Mouse (Mus musculus) mouse trophoblast stem cell (cell line): ENCODE data around the gene Cntfr.

Experiments used
- in situ Hi-C, 2 experiments: fragments of 300-500 bp; cut with MseI, MboI; formaldehyde crosslinking; loops; 2 replicates in 1 of 2; 3 replicates in 1 of 2; pipeline ENCODE4 v1.15.1; 2025

Gene Cntfr

DNA sequence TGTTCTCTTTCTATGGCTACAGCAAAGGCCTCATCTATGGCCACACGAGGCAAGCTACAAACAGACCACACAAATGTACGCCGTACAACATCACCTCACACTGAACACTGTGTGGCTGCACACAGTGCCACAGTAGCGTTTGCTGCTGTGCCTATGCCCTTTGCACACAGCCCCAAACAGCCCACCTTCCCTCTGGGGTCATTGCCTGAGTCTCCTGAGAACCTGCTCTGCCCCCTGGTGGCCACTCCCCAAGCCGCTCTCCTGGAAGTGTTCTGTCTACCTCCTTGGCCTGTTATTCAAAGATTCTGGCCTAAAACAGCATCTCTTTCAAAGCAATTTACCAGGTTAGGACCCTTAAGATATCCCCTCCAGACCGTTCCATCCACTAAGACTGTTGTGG is 43.6 kb downstream of the Cntfr start:
- in situ Hi-C loops = no loop called here

DNA sequence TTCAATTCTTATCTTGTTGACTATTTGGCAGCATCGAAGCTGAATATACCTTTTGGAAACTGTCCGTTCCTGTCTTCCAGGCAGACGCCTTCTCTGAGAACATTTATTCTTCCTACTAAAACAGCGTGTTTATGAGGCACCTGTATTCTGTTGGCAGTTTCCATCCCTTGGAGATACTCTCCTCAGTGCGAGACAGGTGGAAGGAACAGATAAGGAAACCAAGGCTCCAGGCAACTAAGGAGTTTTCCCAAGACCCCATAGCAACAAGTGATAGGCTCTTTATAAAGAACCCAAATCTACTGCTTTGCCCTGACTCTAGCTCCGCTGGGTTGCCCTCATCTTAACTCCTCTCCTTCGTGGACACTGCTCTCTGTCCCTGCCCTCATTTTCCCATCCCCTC is 48.3 kb downstream of the Cntfr start:
- in situ Hi-C loops = no loop called here

DNA sequence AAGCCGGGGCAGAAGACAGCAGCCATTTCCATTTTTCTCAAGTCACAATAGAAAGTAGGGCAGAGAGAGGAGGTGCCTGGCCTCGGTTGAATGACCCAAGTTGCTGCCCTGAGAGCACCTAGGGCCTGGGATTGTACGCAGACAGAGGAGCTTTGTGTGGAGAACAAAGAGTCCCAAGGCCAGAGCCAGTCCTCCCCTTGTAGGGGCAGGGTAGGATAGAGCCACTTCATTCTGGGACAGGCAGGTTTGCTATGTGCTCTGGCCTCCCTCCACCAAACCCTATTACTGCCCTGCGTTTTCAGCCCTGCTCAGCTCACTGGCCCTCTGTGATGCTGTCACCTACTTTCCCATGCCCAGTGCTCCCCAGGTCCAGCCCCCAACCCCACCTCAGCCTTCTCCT is 48.7 kb downstream of the Cntfr start:
- in situ Hi-C loops = no loop called here

GRCm38 (mm10) chr4:41645488-41645887 is 51.4 kb downstream of the Cntfr start:
- in situ Hi-C loops = no loop called here

DNA sequence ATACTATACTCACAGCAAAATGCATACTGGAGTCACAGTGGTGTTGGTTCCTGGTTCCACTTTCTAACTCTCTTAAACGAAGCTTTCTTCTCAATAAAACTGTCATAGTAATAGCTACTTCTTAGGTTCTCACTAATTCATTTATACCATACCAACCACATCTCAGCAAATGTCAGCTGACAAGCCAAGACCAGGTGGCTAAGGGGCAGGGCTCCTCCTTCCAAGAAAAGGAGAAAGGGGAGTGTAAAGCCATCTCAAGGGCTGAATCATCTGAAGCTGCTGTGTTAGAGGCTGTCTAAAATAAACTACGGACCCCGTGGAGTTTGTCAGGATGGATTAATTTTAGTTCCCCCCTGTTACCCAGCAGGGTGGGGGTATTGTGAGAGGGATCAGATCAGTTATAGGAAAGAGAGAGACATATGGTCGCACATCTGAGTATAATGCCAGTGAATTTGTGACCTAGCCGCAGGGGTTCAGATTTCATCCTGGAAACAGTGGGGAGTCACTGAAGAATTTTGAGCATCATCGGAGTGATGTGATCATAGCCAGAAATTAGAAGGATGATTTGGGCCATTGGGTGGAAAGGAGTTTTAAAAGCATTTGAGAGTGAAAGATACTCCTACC is 55.6 kb downstream of the Cntfr start:
- in situ Hi-C loops = no loop called here

DNA sequence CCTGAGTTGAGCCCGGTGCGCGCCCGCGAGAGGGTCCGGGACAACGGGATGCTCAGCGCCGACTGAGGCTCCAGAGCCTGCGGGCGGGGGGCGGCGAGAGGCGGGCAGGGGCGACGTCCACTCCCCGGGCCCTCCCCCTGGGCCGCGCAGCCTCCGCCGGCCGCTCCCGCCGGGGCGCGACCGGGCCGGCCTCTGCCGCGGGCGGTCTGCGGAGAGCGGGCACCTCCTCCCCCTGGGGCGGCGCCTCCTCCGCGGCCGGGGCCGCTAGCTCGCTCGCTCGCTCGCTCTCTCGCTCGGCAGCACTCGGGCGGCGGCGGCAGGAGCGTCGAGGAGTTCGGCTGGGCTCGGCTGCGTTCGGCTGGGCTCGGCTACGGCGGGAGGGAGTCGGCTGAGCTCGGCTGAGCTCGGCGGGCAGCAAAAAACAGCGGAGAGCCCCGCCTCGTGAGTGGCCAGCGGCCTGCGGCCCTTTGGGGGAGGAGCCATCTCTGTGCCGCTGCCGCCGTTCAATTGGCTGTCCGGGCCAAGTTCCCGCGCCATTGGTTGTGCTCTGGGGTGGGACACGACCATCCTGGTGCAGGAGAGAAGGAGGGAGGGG is 56.9 kb downstream of the Cntfr start, which contains the start of gene Enho:
Enho (minus strand) TSS at position 412 of the 595 bp plus-strand sequence.
- in situ Hi-C loops = no loop called here

DNA sequence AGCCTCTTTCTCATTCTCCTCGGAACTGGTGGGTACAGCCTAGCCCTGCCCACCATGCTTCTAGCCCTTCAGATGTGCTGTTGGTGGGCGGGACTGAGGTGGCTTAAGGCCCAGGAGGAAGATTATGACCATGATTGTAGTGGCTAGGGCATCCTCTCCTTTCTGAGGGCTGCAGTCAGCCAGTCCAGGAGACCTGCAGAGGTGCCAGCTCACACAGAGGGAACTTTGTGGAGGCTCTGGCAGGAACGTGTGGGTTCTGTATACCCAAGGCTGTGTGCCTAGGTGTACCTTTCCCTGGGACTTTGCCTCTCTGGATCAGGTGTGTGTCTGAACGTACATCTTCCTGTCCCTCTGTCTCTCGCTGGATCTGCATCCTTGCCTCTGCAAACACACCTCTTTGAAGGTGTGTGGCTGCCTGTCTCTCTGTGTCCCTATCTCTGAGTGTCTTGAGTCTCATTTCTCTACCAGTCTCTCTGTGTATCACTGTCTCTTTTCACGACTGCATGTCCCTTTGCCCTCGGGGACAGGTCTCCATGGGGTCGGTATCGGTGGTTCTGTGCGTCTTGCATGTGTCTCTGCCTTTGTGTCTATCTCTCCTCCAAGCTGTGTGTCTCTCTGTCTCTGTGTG is 57.6 kb downstream of the Cntfr start:
- in situ Hi-C loops = no loop called here

DNA sequence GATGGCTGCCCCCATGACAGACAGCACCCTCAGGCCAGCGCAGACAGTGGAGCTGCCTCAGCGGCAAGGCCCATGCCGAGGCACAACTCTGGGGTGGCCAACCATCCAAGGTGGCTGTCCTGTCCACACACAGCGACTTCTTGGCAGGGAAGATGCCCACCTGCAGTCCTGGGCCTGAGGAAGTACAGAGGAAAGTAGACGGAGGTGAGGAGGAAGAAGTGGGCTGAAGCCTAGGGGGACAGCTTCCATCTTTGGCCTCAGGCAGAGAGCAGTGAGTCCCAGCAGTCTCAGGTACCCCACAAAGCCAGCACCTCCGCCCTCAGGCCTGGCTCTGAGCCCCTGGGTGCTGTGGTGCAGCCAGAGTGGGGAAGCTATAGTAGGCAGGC is 58.1 kb downstream of the Cntfr start:
- in situ Hi-C loops = no loop called here

GRCm38 (mm10) chr4:41638186-41638731 is 58.6 kb downstream of the Cntfr start:
- in situ Hi-C loops = no loop called here

- in situ Hi-C loops = no loop called here
Measured at GRCm38 (mm10) chr4:41636882-41637635, 59.8 kb downstream of the Cntfr start.

GRCm38 (mm10) chr4:41636366-41636765 is 60.5 kb downstream of the Cntfr start:
- in situ Hi-C loops = no loop called here

DNA sequence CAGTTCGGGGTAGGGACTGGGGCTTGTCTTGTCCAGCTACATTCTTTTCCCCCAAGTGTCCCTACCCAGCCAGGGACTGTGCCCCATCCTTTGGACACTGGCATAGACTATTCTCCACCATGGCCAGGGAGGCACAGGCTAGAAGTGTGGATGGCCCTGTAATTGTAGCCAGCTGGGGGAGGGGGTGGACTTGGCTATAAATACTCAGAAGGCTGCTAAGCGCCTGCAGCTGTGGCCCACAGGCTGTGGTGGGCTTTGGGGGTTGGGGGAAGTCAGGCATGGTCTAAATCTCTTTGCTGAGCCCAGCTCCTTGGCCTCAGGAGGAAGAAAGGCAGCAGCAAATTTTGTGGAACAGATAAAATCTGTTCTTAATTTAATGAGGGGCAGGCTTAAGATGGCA is 61.0 kb downstream of the Cntfr start:
- in situ Hi-C loops = no loop called here

GRCm38 (mm10) chr4:41635224-41635623 is 61.7 kb downstream of the Cntfr start:
- in situ Hi-C loops = no loop called here

GRCm38 (mm10) chr4:41634631-41635030 is 62.3 kb downstream of the Cntfr start:
- in situ Hi-C loops = no loop called here

DNA sequence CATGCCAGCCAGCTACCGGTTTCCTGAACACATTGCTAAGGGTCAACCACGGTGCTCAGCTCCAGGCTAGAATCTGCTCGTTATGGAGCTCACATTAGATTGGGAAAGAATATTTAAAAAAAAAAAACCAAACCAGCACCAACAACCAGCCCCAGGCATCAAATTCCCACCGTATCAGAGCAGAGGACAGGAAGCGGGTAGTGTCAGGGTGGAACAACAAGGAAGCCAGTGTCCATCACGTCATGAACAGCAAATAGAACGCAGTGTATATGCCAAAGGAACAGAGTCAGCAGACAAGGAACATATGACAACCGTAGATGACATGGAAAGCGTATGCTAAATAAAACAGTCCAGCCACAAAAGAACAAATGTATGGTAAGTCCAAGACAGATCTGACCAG is 63.9 kb downstream of the Cntfr start:
- in situ Hi-C loops = no loop called here

DNA sequence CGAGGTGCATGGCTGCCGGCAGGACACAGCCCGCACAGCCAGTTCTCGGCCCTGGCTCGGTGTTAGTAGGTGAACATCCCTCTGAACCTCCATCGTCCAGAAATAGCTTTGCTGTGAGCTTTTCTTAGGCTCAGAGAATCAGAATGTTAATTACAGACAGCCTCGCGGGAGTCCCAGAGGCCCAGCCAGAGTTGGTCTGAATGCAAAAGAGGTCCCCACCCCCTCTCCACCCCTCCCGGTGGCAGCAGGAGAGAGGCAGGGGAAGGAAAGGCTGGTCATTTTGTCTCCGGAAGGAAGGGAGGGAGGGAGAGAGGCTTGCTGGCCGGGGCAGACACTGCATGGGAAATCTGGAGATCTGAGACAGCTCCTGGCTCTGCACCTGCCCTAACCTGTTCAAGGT is 65.5 kb downstream of the Cntfr start:
- in situ Hi-C loops = no loop called here

GRCm38 (mm10) chr4:41630196-41630595 is 66.7 kb downstream of the Cntfr start:
- in situ Hi-C loops = no loop called here

DNA sequence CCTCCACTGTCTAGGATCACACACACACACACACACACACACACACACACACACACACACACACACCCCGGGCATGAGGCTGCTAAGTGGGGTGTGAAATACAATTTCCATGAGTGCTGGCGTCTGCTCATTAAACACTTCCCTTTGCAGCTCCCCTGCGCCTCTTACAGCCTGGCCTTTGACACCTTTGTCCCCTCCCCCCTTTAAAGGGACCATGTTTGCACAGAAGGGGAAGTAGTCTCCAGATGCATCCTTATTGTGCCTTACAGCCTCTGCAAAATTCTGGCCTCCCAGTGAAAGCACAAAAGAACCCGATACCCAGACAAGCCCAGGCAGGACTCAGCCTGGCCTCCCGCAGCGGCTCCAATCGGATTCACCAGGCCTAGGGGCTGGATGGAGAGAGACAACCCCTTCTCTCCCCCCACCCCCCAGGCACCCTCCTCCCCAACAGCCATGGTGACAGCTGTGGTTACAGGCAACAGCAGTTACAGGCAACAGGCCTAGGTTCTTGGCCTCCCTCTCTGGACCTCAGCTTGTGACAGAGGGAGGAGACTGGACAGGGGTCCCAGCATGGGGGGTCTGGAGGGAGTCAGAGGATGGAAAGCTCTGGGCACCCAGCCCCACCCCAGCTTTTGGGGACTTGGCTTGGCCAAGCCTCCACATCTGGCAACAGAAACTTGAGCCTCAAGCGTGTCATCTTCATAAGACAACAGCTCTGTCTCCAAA is 68.5 kb downstream of the Cntfr start:
- in situ Hi-C loops = no loop called here

GRCm38 (mm10) chr4:41622071-41622470 is 74.8 kb downstream of the Cntfr start:
- in situ Hi-C loops = no loop called here

GRCm38 (mm10) chr4:41618916-41619746 is 77.8 kb downstream of the Cntfr start:
- in situ Hi-C loops = no loop called here
